Mouse (Mus musculus): ENCODE data around the gene Orai2. TPM values are rescaled to one million over a fixed set of nuclear protein-coding genes. Genes with fewer than 3 reads are reported as not detected.
A peak's percentile ranks its signal among the peaks of the same experiment; 100 is the strongest.

The Orai2 gene
- total and polyA plus RNA-seq, 3 experiments: 43.4 to 53.1 (median 50.2) TPM

GRCm38 (mm10) chr5:136171363-136172341 is 1.1 kb upstream of the Orai2 start:
- no peaks in the 10 kb centered on the region for H3K27me3 ChIP-seq (ENCODE audit: insufficient read depth, low read length)
- TF ChIP-seq GATA1 (IDR thresholded peaks at IDR 0.05; ENCODE audit: borderline replicate concordance, low read length): no peak
- no peak for TF ChIP-seq CTCF (IDR thresholded peaks at IDR 0.05; ENCODE audit: low read depth, low read length)
- no peak for TF ChIP-seq POLR2AphosphoS5 (IDR thresholded peaks at IDR 0.05; ENCODE audit: insufficient replicate concordance, low read depth, low read length)
- no peak for TF ChIP-seq TAL1 (conservative IDR thresholded peaks at IDR 0.05; ENCODE audit: low read depth, low read length)
- TF ChIP-seq GATA2 (IDR thresholded peaks at IDR 0.05; ENCODE audit: borderline replicate concordance, low read depth, low read length): no peak
- H3K36me3 ChIP-seq (replicated peaks): peaks cover 35% of the 10 kb centered on the region
- peaks cover 7% of the 10 kb centered on the region for H3K9me3 ChIP-seq (replicated peaks)
- ATAC-seq (ENCODE audit: extremely low read depth, insufficient number of reproducible peaks, low FRiP score, poor library complexity, severe bottlenecking) (peak; percentile 28; the same call in 1 of the 2 replicates), DNase-seq (ENCODE audit: low spot score) (no peak)
- peaks cover 56% of the 10 kb centered on the region for H3K4me1 ChIP-seq (ENCODE audit: insufficient read depth, low read depth, low read length)
- H3K4me3 ChIP-seq (ENCODE audit: low read depth, low read length): peak overlapping the region; percentile 82; the same call in 1 of the 2 replicates

- Histone ChIP-seq H3K9me3 (replicated peaks) (peaks cover 7% of the 10 kb centered on the region), H3K36me3 (replicated peaks) (peaks cover 50% of the 10 kb centered on the region), H3K27me3 (ENCODE audit: insufficient read depth, low read length) (no peaks in the 10 kb centered on the region), H3K4me3 (ENCODE audit: low read depth, low read length) (peak overlapping the region; percentile 82), H3K4me1 (ENCODE audit: insufficient read depth, low read depth, low read length) (peaks cover 71% of the 10 kb centered on the region)
- TF ChIP-seq TAL1 (conservative IDR thresholded peaks at IDR 0.05; ENCODE audit: low read depth, low read length): no peak
- TF ChIP-seq GATA2 (IDR thresholded peaks at IDR 0.05; ENCODE audit: borderline replicate concordance, low read depth, low read length): no peak
- TF ChIP-seq POLR2AphosphoS5 (IDR thresholded peaks at IDR 0.05; ENCODE audit: insufficient replicate concordance, low read depth, low read length): no peak
- TF ChIP-seq CTCF (IDR thresholded peaks at IDR 0.05; ENCODE audit: low read depth, low read length): no peak
- TF ChIP-seq GATA1 (IDR thresholded peaks at IDR 0.05; ENCODE audit: borderline replicate concordance, low read length): no peak
- DNase-seq (ENCODE audit: low spot score) (peak; percentile 76), ATAC-seq (ENCODE audit: extremely low read depth, insufficient number of reproducible peaks, low FRiP score, poor library complexity, severe bottlenecking) (peak; percentile 11; the same call in 1 of the 2 replicates)
These were observed 644 bp downstream of the Orai2 start for GRCm38 (mm10) chr5:136169626-136170511.

GRCm38 (mm10) chr5:136168071-136168470 is 2.4 kb downstream of the Orai2 start:
- Histone ChIP-seq H3K36me3 (replicated peaks) (peaks cover 59% of the 10 kb centered on the region), H3K4me3 (ENCODE audit: low read depth, low read length) (no peak overlapping the region), H3K9me3 (replicated peaks) (peaks cover 7% of the 10 kb centered on the region), H3K27me3 (ENCODE audit: insufficient read depth, low read length) (no peaks in the 10 kb centered on the region), H3K4me1 (ENCODE audit: insufficient read depth, low read depth, low read length) (peaks cover 67% of the 10 kb centered on the region)
- no peak for DNase-seq (ENCODE audit: low spot score)
- ATAC-seq (ENCODE audit: extremely low read depth, insufficient number of reproducible peaks, low FRiP score, poor library complexity, severe bottlenecking): no peak
- TF ChIP-seq GATA2 (IDR thresholded peaks at IDR 0.05; ENCODE audit: borderline replicate concordance, low read depth, low read length): no peak
- no peak for TF ChIP-seq GATA1 (IDR thresholded peaks at IDR 0.05; ENCODE audit: borderline replicate concordance, low read length)
- no peak for TF ChIP-seq POLR2AphosphoS5 (IDR thresholded peaks at IDR 0.05; ENCODE audit: insufficient replicate concordance, low read depth, low read length)
- TF ChIP-seq CTCF (IDR thresholded peaks at IDR 0.05; ENCODE audit: low read depth, low read length): peak; percentile 54

- no peak for ATAC-seq (ENCODE audit: extremely low read depth, insufficient number of reproducible peaks, low FRiP score, poor library complexity, severe bottlenecking)
- peaks cover 67% of the 10 kb centered on the region for H3K36me3 ChIP-seq (replicated peaks)
- no peak for DNase-seq (ENCODE audit: low spot score)
- peaks cover 60% of the 10 kb centered on the region for H3K4me1 ChIP-seq (ENCODE audit: insufficient read depth, low read depth, low read length)
- no peaks in the 10 kb centered on the region for H3K27me3 ChIP-seq (ENCODE audit: insufficient read depth, low read length)
- H3K9me3 ChIP-seq (replicated peaks): peaks cover 7% of the 10 kb centered on the region
- H3K4me3 ChIP-seq (ENCODE audit: low read depth, low read length): no peak overlapping the region
- TF ChIP-seq POLR2AphosphoS5 (IDR thresholded peaks at IDR 0.05; ENCODE audit: insufficient replicate concordance, low read depth, low read length): no peak
These were observed 3.2 kb downstream of the Orai2 start for GRCm38 (mm10) chr5:136167296-136167695.

GRCm38 (mm10) chr5:136165246-136165645 is 5.3 kb downstream of the Orai2 start:
- DNase-seq (ENCODE audit: low spot score) (no peak), ATAC-seq (ENCODE audit: extremely low read depth, insufficient number of reproducible peaks, low FRiP score, poor library complexity, severe bottlenecking) (no peak)
- Histone ChIP-seq H3K4me3 (ENCODE audit: low read depth, low read length) (no peak overlapping the region), H3K36me3 (replicated peaks) (peaks cover 88% of the 10 kb centered on the region), H3K9me3 (replicated peaks) (peaks cover 7% of the 10 kb centered on the region), H3K27me3 (ENCODE audit: insufficient read depth, low read length) (no peaks in the 10 kb centered on the region), H3K4me1 (ENCODE audit: insufficient read depth, low read depth, low read length) (peaks cover 42% of the 10 kb centered on the region)
- TF ChIP-seq POLR2AphosphoS5 (IDR thresholded peaks at IDR 0.05; ENCODE audit: insufficient replicate concordance, low read depth, low read length) (no peak), CTCF (IDR thresholded peaks at IDR 0.05; ENCODE audit: low read depth, low read length) (no peak), TAL1 (conservative IDR thresholded peaks at IDR 0.05; ENCODE audit: low read depth, low read length) (no peak), GATA1 (IDR thresholded peaks at IDR 0.05; ENCODE audit: borderline replicate concordance, low read length) (no peak), GATA2 (IDR thresholded peaks at IDR 0.05; ENCODE audit: borderline replicate concordance, low read depth, low read length) (no peak)

Measured in G1E (cell line).